Mouse (Mus musculus): Measurements from ENCODE around the gene Gp1ba. TPM values are rescaled to one million over a fixed set of nuclear protein-coding genes. Genes with fewer than 3 reads are reported as not detected.

Gp1ba gene
- total and polyA plus RNA-seq, 3 experiments = 0.25 to 0.84 TPM; not detected in 1

DNA sequence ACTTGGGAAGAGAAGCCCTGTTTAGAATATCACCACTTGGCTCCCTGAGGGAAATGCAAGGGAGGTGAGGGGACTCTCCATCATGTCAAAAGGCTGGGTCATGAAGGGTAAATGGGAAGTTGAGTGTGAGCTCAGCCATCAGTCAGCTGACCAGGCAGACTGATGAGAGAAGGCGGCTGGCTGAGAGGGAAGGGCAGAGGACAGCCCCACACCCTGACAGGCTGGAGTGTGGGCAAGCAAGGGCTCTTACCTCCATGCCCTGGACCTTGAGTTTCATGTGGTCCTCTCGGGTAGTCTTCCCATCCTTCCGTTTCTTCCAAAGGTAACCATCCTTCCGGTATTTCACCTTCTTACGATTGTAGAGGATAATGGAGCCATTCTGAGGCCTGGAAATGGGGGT lies 44.7 kb downstream of the Gp1ba start:
- TF ChIP-seq NRF1 (IDR thresholded peaks at IDR 0.05; ENCODE audit: low read depth, low read length) (no peak), MAX (IDR thresholded peaks at IDR 0.05; ENCODE audit: low read length) (no peak), ELF1 (IDR thresholded peaks at IDR 0.05; ENCODE audit: low read depth, low read length) (no peak), BHLHE40 (IDR thresholded peaks at IDR 0.05; ENCODE audit: low read depth, low read length) (no peak), ZC3H11A (IDR thresholded peaks at IDR 0.05; ENCODE audit: low read depth, low read length) (no peak), E2F4 (IDR thresholded peaks at IDR 0.05; ENCODE audit: insufficient replicate concordance, low read depth, low read length) (no peak), MAZ (IDR thresholded peaks at IDR 0.05; ENCODE audit: low read depth, low read length) (no peak)
- Histone ChIP-seq H3K27me3 (replicated peaks) (no peaks in the 10 kb centered on the region), H3K36me3 (replicated peaks in 1 of 2; ENCODE audit: control insufficient read depth in 1 of 2, insufficient read depth in 1 of 2, low read length in 1 of 2) (peaks cover 39 to 71% of the 10 kb centered on the region in 2 experiments), H3K9ac (ENCODE audit: insufficient read depth, low read depth) (no peak overlapping the region), H3K4me2 (ENCODE audit: insufficient read depth, low read depth, poor library complexity, severe bottlenecking) (no peak overlapping the region), H3K27ac (ENCODE audit: insufficient read depth, low read depth) (no peak overlapping the region), H3K4me3 (replicated peaks in 1 of 3; ENCODE audit: low read depth in 2 of 3, low read length in 2 of 3, poor library complexity in 1 of 3) (no peak overlapping the region), H3K4me1 (ENCODE audit: control insufficient read depth in 1 of 2, insufficient read depth in 2 of 2) (peaks cover 0 to 90% of the 10 kb centered on the region in 2 experiments), H3K9me3 (replicated peaks; ENCODE audit: low read length) (no peaks in the 10 kb centered on the region), H3K79me2 (replicated peaks; ENCODE audit: control insufficient read depth, extremely low read depth, insufficient read depth, poor library complexity, severe bottlenecking) (no peaks in the 10 kb centered on the region)
- DNase-seq (ENCODE audit: extremely low read depth) = no peak
- dilution Hi-C loops (cut with MboI; ENCODE audit: extremely low pct_ligation_motif_present, extremely low pct_unique_long_range_greater_than_20kb, low sequenced_read_pairs) = no loop called here
- in situ Hi-C loops (cut with MboI; ENCODE audit: low pct_ligation_motif_present, low pct_unique_long_range_greater_than_20kb, low sequenced_read_pairs) = no loop called here

DNA sequence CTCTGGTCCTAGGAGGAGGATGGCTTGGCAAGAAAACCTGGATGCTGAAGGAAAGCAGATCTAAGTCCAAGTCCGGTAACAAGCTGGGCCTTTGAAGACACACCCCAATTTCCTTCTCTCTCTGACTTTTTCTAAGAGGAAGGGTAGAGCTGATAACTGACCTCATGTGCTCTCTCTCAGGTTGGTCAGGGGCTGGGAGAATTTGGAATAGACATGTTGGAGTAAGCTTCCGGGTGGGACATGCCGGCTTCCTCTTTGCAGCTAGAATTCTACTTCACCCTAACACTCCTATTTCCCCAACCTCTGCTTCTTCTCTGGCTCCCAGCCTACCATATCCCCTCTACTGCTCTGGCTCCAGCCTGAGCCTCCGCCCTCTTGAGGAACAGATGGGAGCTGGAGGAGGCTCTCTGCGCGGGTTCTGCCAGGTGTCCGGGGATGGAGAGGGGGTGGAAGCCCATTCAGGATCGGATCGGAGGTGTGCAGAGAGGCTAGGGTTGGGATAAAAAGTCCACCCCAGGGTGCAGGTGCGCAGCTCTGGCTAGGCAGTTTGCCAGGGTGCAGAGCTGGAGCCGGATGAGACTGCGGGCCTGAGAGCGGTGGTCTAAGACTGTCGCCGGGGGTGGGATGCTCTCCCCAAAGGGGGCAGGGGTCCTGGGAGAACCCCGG lies 48.1 kb downstream of the Gp1ba start:
- Histone ChIP-seq H3K27ac (ENCODE audit: insufficient read depth, low read depth) (peak overlapping the region; percentile 1; the same call in 1 of the 2 replicates), H3K4me2 (ENCODE audit: insufficient read depth, low read depth, poor library complexity, severe bottlenecking) (peak overlapping the region; percentile 76), H3K4me3 (replicated peaks in 1 of 3; ENCODE audit: low read depth in 2 of 3, low read length in 2 of 3, poor library complexity in 1 of 3) (peak overlapping the region; percentile 71 to 81 (median 76)), H3K27me3 (replicated peaks) (no peaks in the 10 kb centered on the region), H3K9me3 (replicated peaks; ENCODE audit: low read length) (no peaks in the 10 kb centered on the region), H3K36me3 (replicated peaks in 1 of 2; ENCODE audit: control insufficient read depth in 1 of 2, insufficient read depth in 1 of 2, low read length in 1 of 2) (peaks cover 21 to 42% of the 10 kb centered on the region in 2 experiments), H3K79me2 (replicated peaks; ENCODE audit: control insufficient read depth, extremely low read depth, insufficient read depth, poor library complexity, severe bottlenecking) (no peaks in the 10 kb centered on the region), H3K4me1 (ENCODE audit: control insufficient read depth in 1 of 2, insufficient read depth in 2 of 2) (peaks cover 0 to 63% of the 10 kb centered on the region in 2 experiments), H3K9ac (ENCODE audit: insufficient read depth, low read depth) (peak overlapping the region; percentile 79)
- DNase-seq (ENCODE audit: extremely low read depth) = peak; percentile 35
- in situ Hi-C loops (cut with MboI; ENCODE audit: low pct_ligation_motif_present, low pct_unique_long_range_greater_than_20kb, low sequenced_read_pairs) = loop anchor here (5.0 kb wide), 1 partner anchor 70 kb away; no protein-coding TSS in a partner anchor
- dilution Hi-C loops (cut with MboI; ENCODE audit: extremely low pct_ligation_motif_present, extremely low pct_unique_long_range_greater_than_20kb, low sequenced_read_pairs) = no loop called here
- TF ChIP-seq CHD2 (IDR thresholded peaks at IDR 0.05; ENCODE audit: low read length) (0 out of 2 replicates have a peak, but pooled peaks have one; percentile 23), NRF1 (IDR thresholded peaks at IDR 0.05; ENCODE audit: low read depth, low read length) (no peak), TCF12 (IDR thresholded peaks at IDR 0.05; ENCODE audit: low read depth, low read length) (0 out of 2 replicates have a peak, but pooled peaks have one; percentile 32), MEF2A (IDR thresholded peaks at IDR 0.05; ENCODE audit: borderline replicate concordance, low read depth, low read length) (no peak), MAZ (IDR thresholded peaks at IDR 0.05; ENCODE audit: low read depth, low read length) (no peak), KAT2A (IDR thresholded peaks at IDR 0.05; ENCODE audit: insufficient replicate concordance, low read length) (no peak)

Measured in CH12.LX (cell line).